Mouse (Mus musculus) stomach, postnatal 0 days (tissue): Measurements from ENCODE around the gene Lbp.

Experiments
- CTCF ChIP-seq: IDR thresholded peaks from 2 replicates; pipeline ENCODE4 v1.5.1; 2016; ENCODE audit warnings: antibody characterized with exemption, low read depth, mild to moderate bottlenecking, moderate library complexity
- EP300 ChIP-seq: optimal IDR thresholded peaks from 2 replicates; pipeline ENCODE3; 2016; ENCODE audit warnings: antibody characterized with exemption

DNA sequence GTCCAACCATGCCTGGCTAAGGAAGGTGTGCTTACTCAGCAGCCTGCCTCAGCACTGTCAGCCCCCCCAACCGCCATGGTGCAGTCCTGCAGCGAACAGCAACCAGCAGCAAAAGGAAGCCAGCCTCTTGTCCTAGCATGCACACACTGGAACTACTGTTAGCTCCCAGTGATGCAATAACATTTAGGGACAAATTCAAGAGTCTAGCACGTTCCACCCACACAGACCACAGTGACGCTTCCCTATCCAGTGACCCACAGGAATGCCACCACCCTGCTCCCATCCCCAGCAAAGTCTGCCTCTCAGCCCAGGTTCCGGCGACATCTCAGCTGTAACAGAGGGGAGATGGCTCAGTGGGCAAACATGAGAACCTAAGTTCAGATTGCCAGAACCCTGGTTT, 40.2 kb downstream of the Lbp start:
- no peak for TF ChIP-seq CTCF
- no peak for TF ChIP-seq EP300
